Mouse (Mus musculus): Measurements from ENCODE around the gene Tuba1c. TPM values are rescaled to one million over a fixed set of nuclear protein-coding genes. Genes with fewer than 3 reads are reported as not detected.
"Not testable (repeated sequence)": the region's sequence is repeated elsewhere in the genome, so short reads cannot be mapped to it uniquely, and the experiment has no call there.

The Tuba1c gene
- total and polyA plus RNA-seq, 2 experiments from 2014 or later = 97.1 to 309 TPM

- H3K36me3 ChIP-seq (replicated peaks; ENCODE audit: control insufficient read depth, insufficient read depth, low read length) = peaks cover 4% of the 10 kb centered on the region; the same call in 1 of the 2 replicates
- WGBS = under 1% methylated on average over 44 of the region's 44 CpGs
- peak overlapping the region; percentile 96 for H3K27ac ChIP-seq (ENCODE audit: low read depth)
- H3K4me3 ChIP-seq (ENCODE audit: low read depth, low read length) = peak overlapping the region; percentile 64
- peak overlapping the region; percentile 90 for H3K4me2 ChIP-seq (ENCODE audit: low read depth, low read length)
- peak overlapping the region; percentile 76 for H3K9ac ChIP-seq (replicated peaks; ENCODE audit: low read depth, low read length)
- ATAC-seq (ENCODE audit: insufficient read depth, low read depth) (peak; percentile 97), DNase-seq (ENCODE audit: low spot score) (peak; percentile 99)
- TF ChIP-seq EP300 (IDR thresholded peaks at IDR 0.05; ENCODE audit: low read depth) (no peak), CTCF (IDR thresholded peaks at IDR 0.05; ENCODE audit: low read depth) (no peak)
- peaks cover 16% of the 10 kb centered on the region for H3K4me1 ChIP-seq (ENCODE audit: control insufficient read depth, insufficient read depth)
- no peaks in the 10 kb centered on the region for H3K9me3 ChIP-seq (replicated peaks; ENCODE audit: control insufficient read depth, low read length)
- H3K27me3 ChIP-seq (ENCODE audit: control insufficient read depth, insufficient read depth, low read length) = no peaks in the 10 kb centered on the region
Observed at GRCm38 (mm10) chr15:99074600-99075333, 45.1 kb downstream of the Tuba1c start.

- Histone ChIP-seq H3K4me3 (ENCODE audit: low read depth, low read length) (peak overlapping the region; percentile 64; the same call in 1 of the 2 replicates), H3K4me1 (ENCODE audit: control insufficient read depth, insufficient read depth) (peaks cover 16% of the 10 kb centered on the region), H3K4me2 (ENCODE audit: low read depth, low read length) (peak overlapping the region; percentile 90; the same call in 1 of the 2 replicates), H3K9ac (replicated peaks; ENCODE audit: low read depth, low read length) (0 out of 2 replicates have a peak overlapping the region, but pooled peaks have one; percentile 76), H3K36me3 (replicated peaks; ENCODE audit: control insufficient read depth, insufficient read depth, low read length) (peaks cover 14% of the 10 kb centered on the region)
- H3K27me3 ChIP-seq (ENCODE audit: control insufficient read depth, insufficient read depth, low read length); DNase-seq (ENCODE audit: low spot score); H3K27ac ChIP-seq (ENCODE audit: low read depth); H3K9me3 ChIP-seq (replicated peaks; ENCODE audit: control insufficient read depth, low read length); ATAC-seq (ENCODE audit: insufficient read depth, low read depth): not testable (repeated sequence)
- WGBS = 97% methylated on average over 3 of the region's 3 CpGs
Observed at GRCm38 (mm10) chr15:99076011-99076410, 46.3 kb downstream of the Tuba1c start.

GRCm38 (mm10) chr15:99078181-99078910 is 48.7 kb downstream of the Tuba1c start:
- no peak overlapping the region for H3K4me3 ChIP-seq (ENCODE audit: low read depth, low read length)
- TF ChIP-seq EP300 (IDR thresholded peaks at IDR 0.05; ENCODE audit: low read depth) (no peak), CTCF (IDR thresholded peaks at IDR 0.05; ENCODE audit: low read depth) (no peak)
- no peak for DNase-seq (ENCODE audit: low spot score)
- no peak for ATAC-seq (ENCODE audit: insufficient read depth, low read depth)
- H3K4me1 ChIP-seq (ENCODE audit: control insufficient read depth, insufficient read depth) = peaks cover 16% of the 10 kb centered on the region
- no peaks in the 10 kb centered on the region for H3K27me3 ChIP-seq (ENCODE audit: control insufficient read depth, insufficient read depth, low read length)
- no peak overlapping the region for H3K9ac ChIP-seq (replicated peaks; ENCODE audit: low read depth, low read length)
- peaks cover 34% of the 10 kb centered on the region for H3K36me3 ChIP-seq (replicated peaks; ENCODE audit: control insufficient read depth, insufficient read depth, low read length)
- H3K9me3 ChIP-seq (replicated peaks; ENCODE audit: control insufficient read depth, low read length) = no peaks in the 10 kb centered on the region
- 71% methylated on average over 14 of the region's 15 CpGs for WGBS
- H3K4me2 ChIP-seq (ENCODE audit: low read depth, low read length) = no peak overlapping the region
- no peak overlapping the region for H3K27ac ChIP-seq (ENCODE audit: low read depth)

- peaks cover 34% of the 10 kb centered on the region for H3K36me3 ChIP-seq (replicated peaks; ENCODE audit: control insufficient read depth, insufficient read depth, low read length)
- H3K4me2 ChIP-seq (ENCODE audit: low read depth, low read length) = no peak overlapping the region
- peaks cover 13% of the 10 kb centered on the region for H3K27me3 ChIP-seq (ENCODE audit: control insufficient read depth, insufficient read depth, low read length)
- H3K4me3 ChIP-seq (ENCODE audit: low read depth, low read length) = no peak overlapping the region
- WGBS = 79% methylated on average over 3 of the region's 3 CpGs
- H3K9ac ChIP-seq (replicated peaks; ENCODE audit: low read depth, low read length) = no peak overlapping the region
- peaks cover 10% of the 10 kb centered on the region for H3K4me1 ChIP-seq (ENCODE audit: control insufficient read depth, insufficient read depth)
- DNase-seq (ENCODE audit: low spot score) (no peak), ATAC-seq (ENCODE audit: insufficient read depth, low read depth) (no peak)
- TF ChIP-seq CTCF (IDR thresholded peaks at IDR 0.05; ENCODE audit: low read depth) = no peak
- TF ChIP-seq EP300 (IDR thresholded peaks at IDR 0.05; ENCODE audit: low read depth) = no peak
- H3K27ac ChIP-seq (ENCODE audit: low read depth) = no peak overlapping the region
- no peaks in the 10 kb centered on the region for H3K9me3 ChIP-seq (replicated peaks; ENCODE audit: control insufficient read depth, low read length)
Observed at GRCm38 (mm10) chr15:99079804-99080203, 50.1 kb downstream of the Tuba1c start.

GRCm38 (mm10) chr15:99082322-99082721 is 52.6 kb downstream of the Tuba1c start:
- no peak overlapping the region for H3K9ac ChIP-seq (replicated peaks; ENCODE audit: low read depth, low read length)
- peaks cover 38% of the 10 kb centered on the region for H3K27me3 ChIP-seq (ENCODE audit: control insufficient read depth, insufficient read depth, low read length)
- H3K4me3 ChIP-seq (ENCODE audit: low read depth, low read length) = no peak overlapping the region
- 95% methylated on average over 12 of the region's 12 CpGs for WGBS
- ATAC-seq (ENCODE audit: insufficient read depth, low read depth) (no peak), DNase-seq (ENCODE audit: low spot score) (no peak)
- no peaks in the 10 kb centered on the region for H3K9me3 ChIP-seq (replicated peaks; ENCODE audit: control insufficient read depth, low read length)
- no peak overlapping the region for H3K4me2 ChIP-seq (ENCODE audit: low read depth, low read length)
- H3K4me1 ChIP-seq (ENCODE audit: control insufficient read depth, insufficient read depth) = no peaks in the 10 kb centered on the region
- H3K27ac ChIP-seq (ENCODE audit: low read depth) = no peak overlapping the region
- peaks cover 34% of the 10 kb centered on the region for H3K36me3 ChIP-seq (replicated peaks; ENCODE audit: control insufficient read depth, insufficient read depth, low read length)
- TF ChIP-seq EP300 (IDR thresholded peaks at IDR 0.05; ENCODE audit: low read depth) (no peak), CTCF (IDR thresholded peaks at IDR 0.05; ENCODE audit: low read depth) (no peak)

All from heart, postnatal 0 days (tissue).